Mouse (Mus musculus): ENCODE results near the gene Nt5c2. TPM values are rescaled to one million over a fixed set of nuclear protein-coding genes. Genes with fewer than 3 reads are reported as not detected.

Nt5c2 gene
- polyA plus RNA-seq, 1 experiment = 76.9 TPM

DNA sequence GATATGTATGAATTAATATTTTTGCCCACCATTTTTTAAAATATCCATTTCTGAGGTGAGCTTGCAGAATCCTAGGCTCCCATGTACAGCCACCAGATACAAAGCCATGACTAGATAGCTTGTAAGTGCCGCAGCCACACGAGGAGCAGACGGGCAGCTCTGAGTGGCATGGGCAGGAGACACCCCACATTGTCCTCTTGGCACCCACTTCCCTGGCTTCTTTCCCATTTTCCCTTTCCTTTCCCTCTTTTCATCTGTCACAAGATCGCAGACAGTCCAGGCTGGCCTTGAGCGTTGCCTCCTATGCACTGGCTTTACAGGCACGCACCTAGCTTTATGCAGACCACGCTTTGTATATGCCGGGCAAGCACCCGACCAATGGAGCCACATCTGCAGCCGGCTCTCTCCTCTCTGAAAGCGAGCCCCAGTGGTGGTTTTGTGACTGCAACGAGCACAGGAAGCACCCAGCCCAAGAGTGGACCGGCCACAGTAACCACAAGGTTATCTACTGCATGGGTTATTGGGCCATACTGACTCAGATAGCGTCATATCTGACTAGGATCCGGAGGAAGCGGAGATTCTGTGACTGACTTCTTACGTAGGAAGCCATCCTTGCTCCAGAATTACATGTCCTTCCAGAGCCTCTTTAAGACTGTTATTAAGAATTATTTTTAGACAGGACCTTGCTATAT lies 151.6 kb downstream of the Nt5c2 start:
- H3K27me3 ChIP-seq (ENCODE audit: control insufficient read depth, insufficient read depth, low read length, poor library complexity, severe bottlenecking) = no peaks in the 10 kb centered on the region
- no peak overlapping the region for H3K4me3 ChIP-seq (ENCODE audit: low read depth, low read length)
- no peak overlapping the region for H3K9ac ChIP-seq (ENCODE audit: low read depth, poor library complexity, severe bottlenecking)
- TF ChIP-seq EP300 (IDR thresholded peaks at IDR 0.05; ENCODE audit: insufficient read depth, low read depth, low read length) (no peak), CTCF (IDR thresholded peaks at IDR 0.05; ENCODE audit: low read depth, low read length) (no peak), POLR2A (IDR thresholded peaks at IDR 0.05; ENCODE audit: insufficient read depth, low read length) (no peak)
- no peak overlapping the region for H3K27ac ChIP-seq (ENCODE audit: insufficient read depth, low read length)
- H3K9me3 ChIP-seq (replicated peaks; ENCODE audit: control insufficient read depth, insufficient read depth, low read length, poor library complexity, severe bottlenecking) = no peaks in the 10 kb centered on the region
- no peaks in the 10 kb centered on the region for H3K4me1 ChIP-seq (ENCODE audit: control insufficient read depth, insufficient read depth, low read length)
- H3K36me3 ChIP-seq (ENCODE audit: control insufficient read depth, insufficient read depth, low read length, poor library complexity, severe bottlenecking) = no peaks in the 10 kb centered on the region

DNA sequence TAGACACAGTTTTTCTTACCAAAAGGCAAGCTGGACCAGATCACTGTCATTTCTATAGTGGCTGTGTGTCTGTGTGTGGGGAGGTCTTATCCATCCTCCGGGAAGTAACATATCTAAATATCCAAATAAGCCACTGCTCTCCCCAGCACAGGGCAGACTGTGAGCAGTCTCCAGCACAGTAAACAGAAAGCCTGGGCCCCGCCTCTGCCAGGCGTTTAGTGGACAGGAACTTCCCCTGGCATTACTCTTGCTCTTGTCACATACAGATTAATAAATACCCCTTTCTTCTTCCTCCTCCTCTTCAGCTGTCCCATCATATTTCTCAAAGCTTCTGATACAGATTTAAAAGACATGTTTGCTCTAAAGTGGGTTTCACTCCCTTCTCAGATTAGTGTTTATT lies 152.4 kb downstream of the Nt5c2 start:
- TF ChIP-seq EP300 (IDR thresholded peaks at IDR 0.05; ENCODE audit: insufficient read depth, low read depth, low read length) (no peak), CTCF (IDR thresholded peaks at IDR 0.05; ENCODE audit: low read depth, low read length) (no peak), POLR2A (IDR thresholded peaks at IDR 0.05; ENCODE audit: insufficient read depth, low read length) (no peak)
- Histone ChIP-seq H3K9ac (ENCODE audit: low read depth, poor library complexity, severe bottlenecking) (no peak overlapping the region), H3K9me3 (replicated peaks; ENCODE audit: control insufficient read depth, insufficient read depth, low read length, poor library complexity, severe bottlenecking) (no peaks in the 10 kb centered on the region), H3K27me3 (ENCODE audit: control insufficient read depth, insufficient read depth, low read length, poor library complexity, severe bottlenecking) (no peaks in the 10 kb centered on the region), H3K27ac (ENCODE audit: insufficient read depth, low read length) (no peak overlapping the region), H3K4me1 (ENCODE audit: control insufficient read depth, insufficient read depth, low read length) (no peaks in the 10 kb centered on the region), H3K4me3 (ENCODE audit: low read depth, low read length) (no peak overlapping the region), H3K36me3 (ENCODE audit: control insufficient read depth, insufficient read depth, low read length, poor library complexity, severe bottlenecking) (no peaks in the 10 kb centered on the region)

DNA sequence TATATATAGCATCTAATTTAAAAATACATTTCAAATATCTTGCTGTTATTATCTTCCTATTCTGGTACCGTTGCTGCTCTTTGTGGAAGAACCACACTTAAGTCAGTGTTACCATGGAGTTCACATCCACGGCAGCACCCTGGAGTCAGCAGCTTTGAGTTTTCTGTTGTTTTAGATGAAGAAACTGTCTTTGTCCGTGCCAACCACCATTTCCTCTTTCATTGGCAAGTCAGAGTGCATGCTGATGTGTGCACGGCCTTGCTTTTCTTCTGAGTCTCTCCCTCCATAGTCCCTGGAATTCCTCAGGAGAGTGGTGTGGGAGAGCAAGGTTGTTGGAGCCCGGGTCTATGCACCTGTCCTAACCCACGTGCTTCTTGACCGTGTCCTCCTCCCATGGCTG lies 156.8 kb downstream of the Nt5c2 start:
- Histone ChIP-seq H3K9ac (ENCODE audit: low read depth, poor library complexity, severe bottlenecking) (no peak overlapping the region), H3K36me3 (ENCODE audit: control insufficient read depth, insufficient read depth, low read length, poor library complexity, severe bottlenecking) (no peaks in the 10 kb centered on the region), H3K9me3 (replicated peaks; ENCODE audit: control insufficient read depth, insufficient read depth, low read length, poor library complexity, severe bottlenecking) (no peaks in the 10 kb centered on the region), H3K4me1 (ENCODE audit: control insufficient read depth, insufficient read depth, low read length) (peaks cover 9% of the 10 kb centered on the region), H3K4me3 (ENCODE audit: low read depth, low read length) (no peak overlapping the region), H3K27me3 (ENCODE audit: control insufficient read depth, insufficient read depth, low read length, poor library complexity, severe bottlenecking) (no peaks in the 10 kb centered on the region), H3K27ac (ENCODE audit: insufficient read depth, low read length) (no peak overlapping the region)
- TF ChIP-seq CTCF (IDR thresholded peaks at IDR 0.05; ENCODE audit: low read depth, low read length) (no peak), EP300 (IDR thresholded peaks at IDR 0.05; ENCODE audit: insufficient read depth, low read depth, low read length) (no peak), POLR2A (IDR thresholded peaks at IDR 0.05; ENCODE audit: insufficient read depth, low read length) (no peak)

DNA sequence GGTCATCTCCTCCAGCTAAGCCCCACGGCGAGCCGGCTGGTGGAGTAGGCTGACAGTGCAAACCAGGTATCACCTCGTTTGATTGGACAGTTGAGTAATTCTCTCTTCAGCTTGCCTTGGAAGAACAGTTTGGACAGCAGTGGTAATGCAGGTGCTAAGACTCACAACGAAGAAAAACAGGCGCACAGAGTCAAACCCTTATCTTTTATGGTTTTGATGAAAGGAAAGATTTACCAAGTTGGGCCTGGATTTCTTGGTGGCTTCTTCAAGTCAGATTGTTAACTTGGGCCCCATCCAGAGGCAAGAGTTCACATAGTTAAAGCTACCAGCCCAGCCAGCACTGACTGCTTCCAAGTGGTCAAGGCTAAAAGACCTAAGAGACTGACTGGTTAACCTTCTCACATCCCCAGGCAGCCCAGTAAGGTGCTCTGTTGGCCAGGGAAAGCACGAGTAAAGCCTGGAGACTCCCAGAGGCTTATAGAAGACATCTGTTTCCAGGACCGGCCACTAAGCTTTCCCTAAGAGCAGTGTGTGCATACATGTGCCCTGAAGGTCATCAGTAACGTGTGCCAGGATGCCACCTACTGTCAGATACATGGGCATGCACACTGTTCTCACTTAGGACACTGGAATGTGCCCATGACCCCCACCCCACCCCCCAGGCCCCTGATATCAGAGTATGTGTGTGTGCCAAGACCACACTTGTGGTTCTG lies 157.5 kb downstream of the Nt5c2 start:
- H3K4me1 ChIP-seq (ENCODE audit: control insufficient read depth, insufficient read depth, low read length) = peaks cover 9% of the 10 kb centered on the region
- H3K9ac ChIP-seq (ENCODE audit: low read depth, poor library complexity, severe bottlenecking) = no peak overlapping the region
- H3K27me3 ChIP-seq (ENCODE audit: control insufficient read depth, insufficient read depth, low read length, poor library complexity, severe bottlenecking) = no peaks in the 10 kb centered on the region
- TF ChIP-seq POLR2A (IDR thresholded peaks at IDR 0.05; ENCODE audit: insufficient read depth, low read length) (no peak), EP300 (IDR thresholded peaks at IDR 0.05; ENCODE audit: insufficient read depth, low read depth, low read length) (no peak), CTCF (IDR thresholded peaks at IDR 0.05; ENCODE audit: low read depth, low read length) (no peak)
- H3K27ac ChIP-seq (ENCODE audit: insufficient read depth, low read length) = no peak overlapping the region
- H3K4me3 ChIP-seq (ENCODE audit: low read depth, low read length) = no peak overlapping the region
- H3K36me3 ChIP-seq (ENCODE audit: control insufficient read depth, insufficient read depth, low read length, poor library complexity, severe bottlenecking) = no peaks in the 10 kb centered on the region
- H3K9me3 ChIP-seq (replicated peaks; ENCODE audit: control insufficient read depth, insufficient read depth, low read length, poor library complexity, severe bottlenecking) = no peaks in the 10 kb centered on the region

DNA sequence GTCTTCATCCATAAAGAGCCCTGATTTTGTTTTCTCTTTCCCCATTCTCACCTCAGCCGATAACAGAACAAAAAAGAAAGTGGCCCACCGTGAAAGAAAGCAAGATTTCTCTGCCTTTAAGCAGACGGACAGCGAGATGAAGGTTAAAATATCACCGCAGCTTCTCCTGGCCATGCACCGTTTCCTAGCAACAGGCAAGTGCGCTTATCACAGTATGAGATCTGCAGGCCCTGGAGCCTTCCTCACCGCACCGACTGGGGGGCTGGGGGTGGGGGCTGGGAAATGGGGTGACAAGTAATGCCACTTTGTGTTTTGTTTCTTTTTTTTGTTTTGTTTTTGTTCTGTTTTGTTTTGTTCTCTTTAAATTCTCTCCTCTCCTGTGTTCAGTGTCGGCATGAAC lies 158.2 kb downstream of the Nt5c2 start:
- Histone ChIP-seq H3K4me3 (ENCODE audit: low read depth, low read length) (no peak overlapping the region), H3K27ac (ENCODE audit: insufficient read depth, low read length) (no peak overlapping the region), H3K9me3 (replicated peaks; ENCODE audit: control insufficient read depth, insufficient read depth, low read length, poor library complexity, severe bottlenecking) (no peaks in the 10 kb centered on the region), H3K9ac (ENCODE audit: low read depth, poor library complexity, severe bottlenecking) (no peak overlapping the region), H3K4me1 (ENCODE audit: control insufficient read depth, insufficient read depth, low read length) (peaks cover 9% of the 10 kb centered on the region), H3K27me3 (ENCODE audit: control insufficient read depth, insufficient read depth, low read length, poor library complexity, severe bottlenecking) (no peaks in the 10 kb centered on the region), H3K36me3 (ENCODE audit: control insufficient read depth, insufficient read depth, low read length, poor library complexity, severe bottlenecking) (no peaks in the 10 kb centered on the region)
- TF ChIP-seq EP300 (IDR thresholded peaks at IDR 0.05; ENCODE audit: insufficient read depth, low read depth, low read length) (no peak), CTCF (IDR thresholded peaks at IDR 0.05; ENCODE audit: low read depth, low read length) (no peak), POLR2A (IDR thresholded peaks at IDR 0.05; ENCODE audit: insufficient read depth, low read length) (no peak)

DNA sequence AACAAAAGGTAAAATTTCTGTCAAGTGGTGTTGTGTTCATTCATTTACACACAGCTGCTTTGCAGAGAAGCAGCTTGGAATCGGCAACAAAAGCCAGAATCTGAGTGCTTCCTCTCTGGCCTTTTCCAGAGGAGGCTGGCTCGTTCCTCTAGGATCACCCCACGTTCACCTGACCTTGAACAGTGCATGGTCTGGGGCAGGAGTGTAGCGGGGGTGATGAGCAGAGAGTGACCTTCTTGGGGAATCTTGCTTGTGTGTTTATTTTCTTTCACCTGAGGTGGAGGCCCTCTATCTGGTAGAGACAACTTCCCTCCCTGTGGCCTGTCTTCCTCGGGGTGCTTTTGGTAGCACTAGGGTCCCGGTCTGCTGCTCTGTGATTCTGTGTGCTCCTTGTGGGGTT lies 158.7 kb downstream of the Nt5c2 start:
- Histone ChIP-seq H3K9ac (ENCODE audit: low read depth, poor library complexity, severe bottlenecking) (no peak overlapping the region), H3K9me3 (replicated peaks; ENCODE audit: control insufficient read depth, insufficient read depth, low read length, poor library complexity, severe bottlenecking) (no peaks in the 10 kb centered on the region), H3K27me3 (ENCODE audit: control insufficient read depth, insufficient read depth, low read length, poor library complexity, severe bottlenecking) (no peaks in the 10 kb centered on the region), H3K4me3 (ENCODE audit: low read depth, low read length) (no peak overlapping the region), H3K4me1 (ENCODE audit: control insufficient read depth, insufficient read depth, low read length) (peaks cover 9% of the 10 kb centered on the region), H3K36me3 (ENCODE audit: control insufficient read depth, insufficient read depth, low read length, poor library complexity, severe bottlenecking) (no peaks in the 10 kb centered on the region), H3K27ac (ENCODE audit: insufficient read depth, low read length) (no peak overlapping the region)
- TF ChIP-seq CTCF (IDR thresholded peaks at IDR 0.05; ENCODE audit: low read depth, low read length) (no peak), POLR2A (IDR thresholded peaks at IDR 0.05; ENCODE audit: insufficient read depth, low read length) (no peak)

All from ES-Bruce4 (cell line).